Mouse (Mus musculus) cortical plate, adult 2 months (tissue): ENCODE data around the gene 1700122O11Rik.

Experiments
- CTCF ChIP-seq: fragments of 200-500 bp; IDR thresholded peaks from 2 replicates; pipeline ENCODE4 v1.5.1; 2011; ENCODE audit warnings: mild to moderate bottlenecking, control low read depth, low read length; ENCODE audit not compliant: insufficient read depth; ENCODE audit errors: extremely low read depth
- POLR2A ChIP-seq: fragments of 200-500 bp; IDR thresholded peaks from 2 replicates; pipeline ENCODE4 v1.6.1; 2011; ENCODE audit warnings: mild to moderate bottlenecking, low read length, control low read depth; ENCODE audit not compliant: insufficient read depth; ENCODE audit errors: extremely low read depth

GRCm38 (mm10) chr17:47988074-47988473 lies 50.0 kb downstream of the 1700122O11Rik start:
- TF ChIP-seq POLR2A (no peak), CTCF (no peak)
